Mouse (Mus musculus) megakaryocyte, embryonic 14.5 days (primary cell): ENCODE measurements around the gene Tap1. TPM values are rescaled to one million over a fixed set of nuclear protein-coding genes. Genes with fewer than 3 reads are reported as not detected.
"Not testable (repeated sequence)": the region's sequence is repeated elsewhere in the genome, so short reads cannot be mapped to it uniquely, and the experiment has no call there.

ENCODE experiments used
- H3K27me3 ChIP-seq: replicated peaks from 2 replicates; pipeline ENCODE3; 2012; ENCODE audit warnings: inconsistent platforms
- H3K36me3 ChIP-seq: replicated peaks from 2 replicates; pipeline ENCODE3; 2012; ENCODE audit warnings: low read length, inconsistent platforms, mixed read lengths
- H3K4me1 ChIP-seq: 2 replicates; pipeline ENCODE4 v1.6.1; 2012; ENCODE audit warnings: inconsistent platforms
- H3K4me3 ChIP-seq: replicated peaks from 2 replicates; pipeline ENCODE3; 2012; ENCODE audit warnings: moderate library complexity, mild to moderate bottlenecking, inconsistent platforms
- H3K9me3 ChIP-seq: 2 replicates; pipeline ENCODE4 v1.6.1; 2012; ENCODE audit warnings: inconsistent platforms
- FLI1 ChIP-seq: IDR thresholded peaks from 2 replicates; pipeline ENCODE4 v1.6.1; 2012; ENCODE audit warnings: low read length, inconsistent platforms, mixed read lengths
- GATA1 ChIP-seq: IDR thresholded peaks from 3 replicates; pipeline ENCODE4 v1.6.1; 2012; ENCODE audit warnings: mixed read lengths, low read length, inconsistent platforms, borderline replicate concordance
- polyA plus RNA-seq: library from polyadenylated mRNA; stranded (reverse); fragments of >175 nt; gene quantifications from 2 replicates; pipeline ENCODE4 v1.2.3, GENCODE M21; 2012; ENCODE audit warnings: low replicate concordance; ENCODE audit not compliant: insufficient read depth

Gene Tap1
- polyA plus RNA-seq, 1 experiment = 27.1 TPM

DNA sequence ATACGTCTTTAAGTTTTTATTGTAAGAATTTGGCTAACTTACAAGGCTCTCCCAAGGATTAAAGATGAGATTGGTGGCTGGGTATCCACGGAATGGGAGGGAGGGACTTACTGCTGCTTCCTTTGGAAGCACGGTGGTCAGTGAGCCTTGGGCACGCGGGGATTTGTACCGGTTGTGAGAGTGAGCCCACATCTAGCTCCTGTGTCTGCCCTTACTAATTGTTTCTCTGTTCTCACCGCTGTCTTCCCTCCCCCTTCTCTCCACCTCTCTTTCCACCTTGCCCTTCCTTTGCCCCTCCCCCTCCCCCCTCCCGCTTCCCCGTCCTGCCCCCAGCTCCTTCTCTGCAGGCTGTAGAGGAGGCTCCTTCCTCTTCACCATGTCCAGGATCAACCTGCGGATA, 21.1 kb downstream of the Tap1 start:
- H3K4me1 ChIP-seq = peaks cover 84% of the 10 kb centered on the region

DNA sequence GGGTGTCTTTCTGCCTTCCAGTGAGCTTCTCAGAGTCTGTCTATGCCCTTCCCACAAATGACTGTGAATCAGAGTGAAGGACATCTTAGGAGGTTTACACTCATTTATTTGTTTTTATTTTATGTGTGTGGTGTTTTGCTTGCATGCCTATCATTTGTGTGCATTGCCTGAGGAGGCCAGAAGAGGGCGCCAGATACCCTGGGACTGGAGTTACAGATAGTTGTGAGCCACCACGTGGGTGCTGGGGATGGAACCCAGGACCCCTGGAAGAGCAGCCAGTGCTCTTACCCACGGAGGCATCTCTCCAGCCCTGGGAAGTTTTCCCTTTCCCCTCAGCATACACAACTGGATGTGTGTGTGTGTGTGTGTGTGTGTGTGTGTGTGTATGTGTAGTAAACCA, 22.3 kb downstream of the Tap1 start:
- Histone ChIP-seq H3K4me3 (no peak overlapping the region), H3K9me3 (0 out of 2 replicates have a peak, but pooled peaks cover 4% of the 10 kb centered on the region), H3K27me3 (no peaks in the 10 kb centered on the region), H3K36me3 (peaks cover 74% of the 10 kb centered on the region), H3K4me1 (peaks cover 77% of the 10 kb centered on the region)
- TF ChIP-seq GATA1 (no peak), FLI1 (no peak)

More for the DNA sequence above, 21.1 kb downstream of the Tap1 start:
- Histone ChIP-seq H3K9me3 (0 out of 2 replicates have a peak, but pooled peaks cover 4% of the 10 kb centered on the region), H3K4me3 (no peak overlapping the region), H3K36me3 (peaks cover 61% of the 10 kb centered on the region), H3K27me3 (no peaks in the 10 kb centered on the region)
- TF ChIP-seq FLI1 = no peak
- no peak for TF ChIP-seq GATA1

DNA sequence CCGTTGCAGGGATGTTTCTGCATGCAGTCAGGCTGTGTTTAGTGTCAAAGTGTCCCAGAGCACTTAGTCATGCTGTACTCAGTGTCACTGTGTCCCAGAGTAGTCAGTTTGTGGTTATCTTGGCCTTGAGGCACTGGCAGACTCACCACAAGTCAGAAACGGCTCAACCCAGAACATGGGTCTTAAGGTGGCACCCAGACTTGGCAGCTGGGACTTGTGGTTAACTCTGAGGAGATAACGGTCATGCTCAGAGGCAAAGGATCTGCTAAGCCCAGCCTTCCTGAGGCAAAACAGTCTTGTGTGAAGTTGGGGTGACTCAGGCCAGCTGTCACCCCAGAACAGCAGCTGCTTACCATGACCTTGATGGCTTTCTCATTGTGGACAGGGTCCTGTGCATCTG, 23.2 kb downstream of the Tap1 start:
- H3K36me3 ChIP-seq = peaks cover 80% of the 10 kb centered on the region

DNA sequence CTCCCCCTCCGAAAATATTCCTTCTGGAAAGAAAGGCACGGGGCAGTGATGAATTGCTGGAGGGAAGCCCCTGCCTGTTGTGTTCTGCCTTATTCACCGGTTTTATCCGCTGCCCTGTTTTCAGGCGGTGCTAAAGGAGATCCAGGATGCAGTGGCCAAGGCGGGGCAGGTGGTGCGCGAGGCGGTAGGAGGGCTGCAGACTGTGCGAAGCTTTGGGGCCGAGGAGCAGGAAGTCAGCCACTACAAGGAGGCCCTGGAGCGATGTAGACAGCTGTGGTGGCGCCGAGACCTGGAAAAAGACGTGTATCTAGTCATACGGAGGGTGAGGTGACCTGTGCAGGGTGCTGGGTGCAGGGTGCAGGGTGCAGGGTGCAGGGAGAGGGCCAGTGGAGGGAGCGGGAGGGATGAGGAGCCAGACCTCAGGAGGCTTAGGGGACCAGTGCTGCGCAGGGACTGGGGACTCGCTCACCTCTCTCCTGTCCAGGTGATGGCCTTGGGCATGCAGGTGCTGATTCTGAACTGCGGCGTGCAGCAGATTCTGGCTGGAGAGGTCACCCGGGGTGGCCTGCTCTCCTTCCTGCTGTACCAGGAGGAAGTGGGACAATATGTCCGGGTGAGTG, 24.5 kb downstream of the Tap1 start:
- peak overlapping the region; percentile 80 for H3K4me3 ChIP-seq
- 0 out of 2 replicates have a peak, but pooled peaks cover 4% of the 10 kb centered on the region for H3K9me3 ChIP-seq
- TF ChIP-seq FLI1 (no peak), GATA1 (no peak)
- H3K36me3 ChIP-seq = peaks cover 84% of the 10 kb centered on the region
- H3K27me3 ChIP-seq = no peaks in the 10 kb centered on the region
- peaks cover 63% of the 10 kb centered on the region for H3K4me1 ChIP-seq

More for the DNA sequence above, 23.2 kb downstream of the Tap1 start:
- Histone ChIP-seq H3K9me3 (0 out of 2 replicates have a peak, but pooled peaks cover 4% of the 10 kb centered on the region), H3K4me1 (peaks cover 72% of the 10 kb centered on the region), H3K4me3 (peak overlapping the region; percentile 81), H3K27me3 (no peaks in the 10 kb centered on the region)
- TF ChIP-seq FLI1 (0 out of 2 replicates have a peak, but pooled peaks have one; percentile 8), GATA1 (peak; percentile 99)

DNA sequence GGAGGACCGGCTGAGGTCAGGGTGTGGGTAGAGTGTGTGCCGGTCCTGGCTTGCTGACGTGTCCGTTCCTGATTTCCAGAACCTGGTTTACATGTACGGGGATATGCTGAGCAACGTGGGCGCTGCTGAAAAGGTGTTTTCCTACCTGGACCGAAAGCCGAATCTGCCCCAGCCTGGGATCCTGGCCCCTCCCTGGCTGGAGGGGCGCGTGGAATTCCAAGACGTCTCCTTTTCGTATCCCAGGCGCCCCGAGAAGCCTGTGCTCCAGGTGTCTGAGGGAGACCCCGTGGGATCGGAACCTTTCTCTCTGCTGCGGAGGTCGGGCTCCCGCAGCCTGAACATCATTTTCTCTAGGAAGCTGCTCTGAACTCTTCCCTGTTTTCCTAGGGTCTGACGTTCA, 26.6 kb downstream of the Tap1 start:
- H3K36me3 ChIP-seq = peaks cover 87% of the 10 kb centered on the region
- 0 out of 2 replicates have a peak, but pooled peaks cover 4% of the 10 kb centered on the region for H3K9me3 ChIP-seq
- TF ChIP-seq FLI1 = no peak
- no peaks in the 10 kb centered on the region for H3K27me3 ChIP-seq
- peaks cover 65% of the 10 kb centered on the region for H3K4me1 ChIP-seq
- no peak overlapping the region for H3K4me3 ChIP-seq

DNA sequence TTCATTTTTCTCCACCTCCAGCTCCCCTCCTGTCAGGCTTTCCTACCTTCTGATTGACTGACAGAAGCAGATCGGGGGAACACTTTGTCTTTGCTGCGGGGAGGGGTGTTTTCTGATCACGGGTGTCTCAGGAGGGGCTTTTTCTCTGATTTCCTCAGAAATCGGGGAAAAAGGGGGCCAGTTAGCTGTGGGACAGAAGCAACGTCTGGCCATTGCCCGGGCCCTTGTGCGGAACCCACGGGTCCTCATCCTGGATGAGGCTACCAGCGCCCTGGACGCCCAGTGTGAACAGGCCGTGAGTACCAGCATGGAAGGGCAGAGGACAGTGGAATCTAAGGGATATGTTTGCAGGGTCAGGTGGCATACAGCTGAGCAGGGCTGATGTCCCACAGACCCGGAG, 27.8 kb downstream of the Tap1 start:
- H3K36me3 ChIP-seq = peaks cover 76% of the 10 kb centered on the region
- TF ChIP-seq GATA1 (no peak), FLI1 (no peak)
- H3K4me1 ChIP-seq = peaks cover 53% of the 10 kb centered on the region

DNA sequence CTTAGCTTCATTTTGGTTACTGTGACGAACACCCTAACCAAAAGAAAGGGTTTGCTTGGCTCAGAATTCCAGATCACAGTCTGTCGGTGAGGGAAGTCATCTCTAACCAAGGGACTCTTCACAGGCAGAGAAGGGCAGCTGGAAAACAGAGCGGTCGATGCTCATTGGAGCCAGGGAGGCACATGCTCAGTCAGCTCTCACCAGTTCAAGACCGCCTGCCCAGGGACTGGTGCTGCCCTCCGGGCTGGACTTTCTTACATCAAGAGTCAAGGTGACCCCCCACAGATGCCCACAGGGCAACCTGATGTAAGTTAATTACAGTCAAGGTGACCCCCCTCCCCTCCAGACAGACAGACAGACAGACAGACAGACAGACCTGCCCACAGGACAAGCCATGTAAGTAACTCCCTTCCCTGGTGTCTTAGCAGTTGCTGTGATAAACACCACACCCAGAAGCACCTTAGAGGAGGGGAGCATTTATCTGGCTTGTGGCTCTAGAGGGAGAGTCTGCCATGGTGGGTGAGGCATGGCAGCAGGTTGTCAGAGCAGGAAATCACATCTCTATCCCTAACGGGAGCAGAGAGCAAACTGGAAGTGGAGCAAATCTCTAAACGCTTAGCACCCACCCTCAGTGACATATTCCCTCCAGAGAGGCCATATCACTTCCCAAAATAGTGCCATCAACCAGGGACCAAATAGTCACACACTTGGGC, 30.0 kb downstream of the Tap1 start:
- Histone ChIP-seq H3K36me3 (peaks cover 62% of the 10 kb centered on the region), H3K27me3 (no peaks in the 10 kb centered on the region), H3K9me3 (no peaks in the 10 kb centered on the region), H3K4me3 (no peak overlapping the region), H3K4me1 (peaks cover 31% of the 10 kb centered on the region)
- TF ChIP-seq FLI1 (no peak), GATA1 (no peak)

More for the DNA sequence above, 27.8 kb downstream of the Tap1 start:
- Histone ChIP-seq H3K9me3 (no peaks in the 10 kb centered on the region), H3K27me3 (no peaks in the 10 kb centered on the region), H3K4me3 (no peak overlapping the region)

DNA sequence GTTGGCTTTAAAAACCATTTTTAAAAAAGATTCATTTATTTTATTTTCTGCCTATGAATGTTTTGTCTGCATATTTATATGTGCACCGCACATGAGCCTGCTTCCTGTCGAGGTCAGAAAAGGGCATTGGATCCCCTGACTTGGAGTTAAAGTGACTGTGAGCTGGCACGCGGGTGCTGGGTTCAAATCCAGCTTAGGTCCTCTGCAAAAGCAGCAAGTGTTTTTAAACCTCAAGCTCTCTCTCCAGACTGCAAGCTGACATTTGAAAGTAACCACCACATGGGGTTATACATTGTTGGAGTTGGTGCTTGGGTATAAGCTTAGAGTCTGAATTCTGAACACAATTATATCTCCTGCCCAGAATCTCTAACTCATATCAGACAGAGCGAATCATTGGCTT, 30.6 kb downstream of the Tap1 start:
- H3K9me3 ChIP-seq = no peaks in the 10 kb centered on the region
- peaks cover 27% of the 10 kb centered on the region for H3K4me1 ChIP-seq
- no peak overlapping the region for H3K4me3 ChIP-seq
- TF ChIP-seq GATA1 = no peak
- no peak for TF ChIP-seq FLI1
- H3K36me3 ChIP-seq = peaks cover 56% of the 10 kb centered on the region
- H3K27me3 ChIP-seq = no peaks in the 10 kb centered on the region

DNA sequence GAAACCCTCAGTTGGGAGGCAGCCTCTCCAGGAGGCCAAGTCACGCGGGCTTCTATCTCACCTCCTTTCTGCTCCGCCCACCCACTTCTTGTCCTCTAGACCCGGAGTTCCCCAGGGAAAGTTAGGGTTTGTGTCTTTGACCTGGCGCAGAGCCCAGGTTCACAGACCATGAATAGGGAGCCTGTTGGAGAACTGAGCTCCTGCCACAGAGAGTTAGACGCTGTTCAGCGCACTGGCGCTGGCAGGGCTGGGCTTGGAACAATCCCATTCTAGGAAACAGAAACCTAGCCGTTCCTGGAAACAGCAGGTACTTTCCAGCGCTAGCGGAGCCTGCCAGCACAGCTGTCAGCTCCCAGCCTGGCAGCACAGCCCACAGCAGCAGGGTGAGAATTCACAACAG, 31.3 kb downstream of the Tap1 start:
- Histone ChIP-seq H3K4me1 (peaks cover 27% of the 10 kb centered on the region), H3K4me3 (peak overlapping the region; percentile 69), H3K36me3 (peaks cover 49% of the 10 kb centered on the region), H3K27me3 (no peaks in the 10 kb centered on the region), H3K9me3 (no peaks in the 10 kb centered on the region)
- TF ChIP-seq FLI1 = no peak
- no peak for TF ChIP-seq GATA1

DNA sequence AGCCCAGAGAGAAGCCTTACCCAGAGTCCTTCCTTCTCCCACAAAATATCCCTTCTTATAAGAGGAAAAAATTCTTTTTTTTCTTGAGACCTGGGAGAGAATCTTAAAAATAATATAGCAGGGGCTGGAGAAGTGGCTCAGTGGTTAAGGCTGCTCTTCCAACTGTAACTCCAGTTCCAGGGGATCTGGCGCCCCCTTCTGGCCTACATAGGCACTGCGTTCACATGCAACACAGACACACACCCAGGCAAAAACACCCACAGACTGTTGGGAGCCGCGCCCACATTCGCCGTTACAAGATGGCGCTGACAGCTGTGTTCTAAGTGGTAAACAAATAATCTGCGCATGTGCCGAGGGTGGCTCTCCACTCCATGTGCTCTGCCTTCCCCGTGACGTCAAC, 31.7 kb downstream of the Tap1 start:
- peak overlapping the region; percentile 69 for H3K4me3 ChIP-seq
- peaks cover 27% of the 10 kb centered on the region for H3K4me1 ChIP-seq
- peaks cover 45% of the 10 kb centered on the region for H3K36me3 ChIP-seq
- H3K27me3 ChIP-seq, H3K9me3 ChIP-seq: not testable (repeated sequence)

DNA sequence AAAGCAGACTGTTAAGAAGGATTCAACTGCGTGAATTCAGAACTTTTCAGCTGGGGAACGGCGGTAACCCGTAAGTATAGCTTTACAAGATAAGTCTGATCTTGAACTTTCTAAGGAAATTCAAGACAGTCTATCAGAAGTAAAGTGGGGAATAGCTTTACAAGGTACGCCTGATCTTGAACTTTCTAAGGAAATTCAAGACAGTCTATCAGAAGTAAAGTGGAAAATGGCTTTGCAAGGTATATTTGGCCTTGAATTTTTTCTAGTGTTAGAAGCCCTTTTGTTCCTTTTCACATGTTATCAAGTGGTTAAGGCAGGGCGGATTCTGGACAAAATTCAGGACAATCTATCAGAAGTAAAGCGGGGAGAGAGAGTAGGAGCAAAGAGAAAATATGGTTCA, 32.4 kb downstream of the Tap1 start:
- H3K4me3 ChIP-seq, H3K9me3 ChIP-seq, H3K27me3 ChIP-seq: not testable (repeated sequence)
- Histone ChIP-seq H3K4me1 (peaks cover 27% of the 10 kb centered on the region), H3K36me3 (peaks cover 38% of the 10 kb centered on the region)

DNA sequence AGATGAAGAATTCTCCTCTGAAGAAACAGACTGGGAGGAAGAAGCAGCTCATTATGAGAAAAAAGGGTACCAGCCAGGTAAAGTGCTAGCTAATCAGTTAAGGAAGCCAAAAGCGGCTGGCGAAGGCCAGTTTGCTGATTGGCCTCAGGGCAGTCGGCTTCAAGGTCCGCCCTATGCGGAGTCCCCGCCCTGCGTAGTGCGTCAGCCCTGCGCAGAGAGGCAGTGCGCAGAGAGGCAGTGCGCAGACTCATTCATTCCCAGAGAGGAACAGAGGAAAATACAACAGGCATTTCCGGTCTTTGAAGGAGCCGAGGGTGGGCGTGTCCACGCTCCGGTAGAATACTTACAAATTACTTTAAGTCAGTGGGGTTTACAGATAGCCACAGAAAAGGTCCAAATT, 33.0 kb downstream of the Tap1 start:
- Histone ChIP-seq H3K4me1 (peaks cover 26% of the 10 kb centered on the region), H3K36me3 (peaks cover 32% of the 10 kb centered on the region)
- not testable (repeated sequence) for H3K27me3 ChIP-seq, H3K9me3 ChIP-seq, H3K4me3 ChIP-seq
